Mouse (Mus musculus): ENCODE results near the gene Celsr1. TPM values are rescaled to one million over a fixed set of nuclear protein-coding genes. Genes with fewer than 3 reads are reported as not detected.

Celsr1 gene
- polyA plus RNA-seq, 1 experiment from 2014 or later = 1.2 TPM

- DNase-seq (ENCODE audit: low spot score) = no peak
- no peak overlapping the region for H3K4me3 ChIP-seq
- WGBS = 76% methylated on average over 7 of the region's 7 CpGs
- no peaks in the 10 kb centered on the region for H3K9me3 ChIP-seq
- H3K27ac ChIP-seq (replicated peaks) = no peak overlapping the region
- peaks cover 14% of the 10 kb centered on the region for H3K4me1 ChIP-seq
- H3K27me3 ChIP-seq (replicated peaks; ENCODE audit: low read depth, poor library complexity, severe bottlenecking) = no peaks in the 10 kb centered on the region
- peaks cover 26% of the 10 kb centered on the region for H3K36me3 ChIP-seq (replicated peaks)
Measured at GRCm38 (mm10) chr15:85961131-85961530, 72.4 kb downstream of the Celsr1 start.

GRCm38 (mm10) chr15:85956202-85956601 is 77.4 kb downstream of the Celsr1 start:
- WGBS = 69% methylated on average over 6 of the region's 6 CpGs
- H3K9me3 ChIP-seq = no peaks in the 10 kb centered on the region
- peak overlapping the region; percentile 25; the same call in 1 of the 2 replicates for H3K27ac ChIP-seq (replicated peaks)
- DNase-seq (ENCODE audit: low spot score) = no peak
- H3K4me1 ChIP-seq = peaks cover 30% of the 10 kb centered on the region
- 0 out of 2 replicates have a peak, but pooled peaks cover 4% of the 10 kb centered on the region for H3K27me3 ChIP-seq (replicated peaks; ENCODE audit: low read depth, poor library complexity, severe bottlenecking)
- H3K4me3 ChIP-seq = no peak overlapping the region
- H3K36me3 ChIP-seq (replicated peaks) = peaks cover 26% of the 10 kb centered on the region

DNA sequence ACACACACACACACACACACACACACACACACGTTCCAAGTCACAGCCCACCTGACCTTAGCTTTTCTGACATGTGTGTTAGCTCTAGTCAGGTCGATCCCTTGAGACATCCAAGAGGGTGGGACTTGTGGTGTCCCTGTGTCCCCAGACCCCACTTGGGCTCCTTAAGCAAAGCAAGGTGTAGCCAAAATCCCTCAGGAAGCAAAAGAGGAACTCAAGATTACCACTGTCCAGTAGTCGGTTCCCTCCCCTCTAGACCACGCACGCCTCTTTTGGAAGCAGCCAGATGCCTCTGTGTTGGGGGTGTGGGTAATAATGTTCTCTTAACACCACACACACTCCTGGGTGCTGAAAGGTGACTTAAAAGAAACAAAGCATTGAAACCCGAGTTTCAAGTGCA is 80.1 kb downstream of the Celsr1 start:
- no peak for DNase-seq (ENCODE audit: low spot score)
- peaks cover 43% of the 10 kb centered on the region for H3K4me1 ChIP-seq
- no peaks in the 10 kb centered on the region for H3K9me3 ChIP-seq
- WGBS = 87% methylated on average over 6 of the region's 6 CpGs
- H3K27me3 ChIP-seq (replicated peaks; ENCODE audit: low read depth, poor library complexity, severe bottlenecking) = 0 out of 2 replicates have a peak, but pooled peaks cover 4% of the 10 kb centered on the region
- peaks cover 11% of the 10 kb centered on the region for H3K36me3 ChIP-seq (replicated peaks)
- no peak overlapping the region for H3K4me3 ChIP-seq
- H3K27ac ChIP-seq (replicated peaks) = no peak overlapping the region

DNA sequence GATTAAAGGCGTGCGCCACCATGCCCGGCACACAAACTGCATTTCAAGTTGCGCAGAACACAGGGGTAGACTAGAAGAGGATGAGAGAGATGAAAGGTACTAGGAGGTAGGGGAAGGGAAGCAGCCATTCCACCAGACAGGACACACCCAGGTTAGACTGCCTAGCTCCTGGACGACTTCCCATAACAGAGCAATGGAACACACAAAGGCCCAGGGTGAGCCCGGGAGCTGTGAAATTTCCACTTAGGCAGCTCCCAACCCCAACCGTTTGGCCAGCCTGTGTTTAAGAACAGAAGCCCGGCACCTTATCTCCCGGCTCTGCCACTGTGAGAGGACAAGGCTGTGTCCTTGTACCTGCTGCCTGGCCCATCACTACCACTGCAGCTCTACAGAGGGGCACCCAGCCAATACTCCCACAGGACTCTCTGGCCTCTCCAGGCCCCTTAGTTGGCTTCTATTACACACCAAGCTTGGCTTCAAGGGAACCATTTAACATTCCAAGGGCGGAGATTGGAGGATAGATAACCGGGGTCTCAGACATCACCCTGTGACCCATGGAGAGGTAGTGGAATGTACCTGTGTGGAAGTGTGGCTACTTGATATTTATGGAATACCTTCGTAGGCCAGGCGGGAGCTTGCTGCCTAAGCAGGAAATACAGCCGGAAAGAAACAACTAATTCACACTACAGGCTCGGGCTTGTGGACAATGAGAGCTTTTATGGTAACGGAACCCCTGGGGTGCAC is 84.0 kb downstream of the Celsr1 start:
- WGBS = 65% methylated on average over 16 of the region's 16 CpGs
- Histone ChIP-seq H3K36me3 (replicated peaks) (no peaks in the 10 kb centered on the region), H3K4me3 (no peak overlapping the region), H3K27me3 (replicated peaks; ENCODE audit: low read depth, poor library complexity, severe bottlenecking) (0 out of 2 replicates have a peak, but pooled peaks cover 4% of the 10 kb centered on the region), H3K9me3 (no peaks in the 10 kb centered on the region), H3K4me1 (peaks cover 41% of the 10 kb centered on the region), H3K27ac (replicated peaks) (0 out of 2 replicates have a peak overlapping the region, but pooled peaks have one; percentile 2)
- no peak for DNase-seq (ENCODE audit: low spot score)

DNA sequence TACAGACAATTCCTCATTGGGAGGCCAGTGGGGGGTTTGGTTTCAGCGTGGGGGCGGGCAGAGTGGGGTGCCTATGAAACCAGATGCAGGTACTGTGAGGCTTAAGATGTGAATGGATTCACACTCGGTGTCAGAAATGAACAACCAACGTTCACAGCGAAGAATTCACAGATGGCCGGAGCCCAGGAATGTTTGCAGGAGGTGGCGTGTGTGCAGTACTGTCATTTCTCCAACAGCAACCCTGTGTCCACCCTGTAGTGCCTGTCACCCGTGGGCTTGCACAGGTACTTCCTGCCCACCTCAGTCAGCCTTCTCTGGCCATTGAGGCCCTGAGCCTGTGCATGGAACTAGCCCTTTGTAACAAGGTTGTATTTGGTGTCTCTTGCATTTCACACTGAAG is 85.6 kb downstream of the Celsr1 start:
- peak overlapping the region; percentile 21; the same call in 1 of the 2 replicates for H3K4me3 ChIP-seq
- WGBS = 57% methylated on average over 8 of the region's 8 CpGs
- DNase-seq (ENCODE audit: low spot score) = no peak

DNA sequence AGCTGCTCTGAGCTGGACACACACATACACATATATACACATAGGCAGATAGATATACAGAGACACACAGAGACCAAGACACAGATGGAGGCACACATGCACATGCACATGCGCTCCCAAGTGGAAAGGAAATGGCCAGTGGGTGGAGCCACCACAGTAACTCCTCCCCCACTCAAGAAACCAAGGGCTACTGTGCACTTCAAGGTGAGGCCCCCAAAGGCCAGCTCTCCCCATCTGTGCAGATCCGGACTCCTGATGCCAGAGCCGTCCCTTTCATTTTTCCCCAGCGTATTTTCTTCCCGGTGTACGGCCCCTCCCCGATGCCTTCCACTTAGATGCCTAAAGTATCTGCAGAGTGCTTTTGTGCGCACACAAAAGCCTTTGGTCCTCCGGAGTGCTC is 86.0 kb downstream of the Celsr1 start:
- Histone ChIP-seq H3K36me3 (replicated peaks) (no peaks in the 10 kb centered on the region), H3K27ac (replicated peaks) (peak overlapping the region; percentile 74), H3K4me3 (0 out of 2 replicates have a peak overlapping the region, but pooled peaks have one; percentile 2), H3K9me3 (no peaks in the 10 kb centered on the region), H3K27me3 (replicated peaks; ENCODE audit: low read depth, poor library complexity, severe bottlenecking) (no peaks in the 10 kb centered on the region), H3K4me1 (peaks cover 36% of the 10 kb centered on the region)
- 53% methylated on average over 9 of the region's 9 CpGs for WGBS
- peak; percentile 38 for DNase-seq (ENCODE audit: low spot score)

More for the DNA sequence above, 85.6 kb downstream of the Celsr1 start:
- peaks cover 36% of the 10 kb centered on the region for H3K4me1 ChIP-seq
- H3K27ac ChIP-seq (replicated peaks) = peak overlapping the region; percentile 74
- no peaks in the 10 kb centered on the region for H3K9me3 ChIP-seq
- H3K27me3 ChIP-seq (replicated peaks; ENCODE audit: low read depth, poor library complexity, severe bottlenecking) = no peaks in the 10 kb centered on the region
- no peaks in the 10 kb centered on the region for H3K36me3 ChIP-seq (replicated peaks)

- H3K9me3 ChIP-seq = no peaks in the 10 kb centered on the region
- peak overlapping the region; percentile 12; the same call in 1 of the 2 replicates for H3K4me3 ChIP-seq
- H3K4me1 ChIP-seq = peaks cover 25% of the 10 kb centered on the region
- H3K27me3 ChIP-seq (replicated peaks; ENCODE audit: low read depth, poor library complexity, severe bottlenecking) = no peaks in the 10 kb centered on the region
- H3K36me3 ChIP-seq (replicated peaks) = peaks cover 14% of the 10 kb centered on the region
- peak overlapping the region; percentile 81 for H3K27ac ChIP-seq (replicated peaks)
- DNase-seq (ENCODE audit: low spot score) = peak; percentile 79
- WGBS = 15% methylated on average over 5 of the region's 5 CpGs
Measured at GRCm38 (mm10) chr15:85935627-85936049, 97.9 kb downstream of the Celsr1 start.

DNA sequence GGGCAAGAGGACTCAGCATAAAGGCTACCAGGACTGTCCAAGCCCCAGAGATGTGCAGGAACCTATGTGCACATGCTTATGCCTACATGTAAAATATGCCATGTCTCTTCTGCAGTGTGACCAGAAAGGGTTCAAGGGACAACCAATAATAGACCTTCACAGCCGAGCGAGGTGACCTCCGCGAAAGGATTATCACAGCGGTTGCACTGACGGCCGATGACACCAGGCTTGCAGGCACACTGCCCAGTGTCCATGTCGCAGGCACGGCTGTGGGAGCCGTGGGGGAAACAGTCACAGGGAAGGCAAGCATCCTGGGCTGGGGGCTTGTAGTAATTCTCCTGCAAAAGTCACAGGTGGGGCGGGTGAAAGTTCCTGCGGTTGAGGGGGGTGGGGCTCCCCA is 105.4 kb downstream of the Celsr1 start:
- 90% methylated on average over 12 of the region's 12 CpGs for WGBS
- H3K27me3 ChIP-seq (replicated peaks; ENCODE audit: low read depth, poor library complexity, severe bottlenecking) = no peaks in the 10 kb centered on the region
- H3K36me3 ChIP-seq (replicated peaks) = peaks cover 32% of the 10 kb centered on the region

DNA sequence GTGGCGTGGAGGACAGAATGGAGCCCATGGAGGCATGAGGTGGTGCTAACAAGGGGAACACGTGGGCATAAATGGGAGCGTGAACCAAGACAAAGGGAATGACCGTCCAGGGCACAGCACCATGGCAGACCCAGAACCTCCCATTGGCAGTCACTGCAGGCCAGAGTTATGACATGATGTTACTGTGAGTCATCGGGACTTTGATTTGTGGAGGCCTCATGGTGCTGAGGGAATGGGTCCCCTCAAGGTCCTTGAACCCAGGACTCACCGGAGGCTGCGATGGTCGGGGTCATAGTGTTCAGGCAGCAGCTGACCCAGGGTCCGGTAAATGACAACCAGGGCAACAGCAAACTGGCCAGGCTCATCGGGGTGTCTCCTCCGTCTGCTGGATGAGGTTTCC is 111.7 kb downstream of the Celsr1 start:
- H3K27ac ChIP-seq (replicated peaks) = no peak overlapping the region
- 90% methylated on average over 11 of the region's 11 CpGs for WGBS
- DNase-seq (ENCODE audit: low spot score) = no peak
- H3K4me1 ChIP-seq = peaks cover 22% of the 10 kb centered on the region
- H3K4me3 ChIP-seq = no peak overlapping the region
- no peaks in the 10 kb centered on the region for H3K27me3 ChIP-seq (replicated peaks; ENCODE audit: low read depth, poor library complexity, severe bottlenecking)
- peaks cover 23% of the 10 kb centered on the region for H3K36me3 ChIP-seq (replicated peaks)
- H3K9me3 ChIP-seq = no peaks in the 10 kb centered on the region

More for the DNA sequence above, 105.4 kb downstream of the Celsr1 start:
- Histone ChIP-seq H3K4me1 (no peaks in the 10 kb centered on the region), H3K9me3 (no peaks in the 10 kb centered on the region), H3K4me3 (no peak overlapping the region), H3K27ac (replicated peaks) (no peak overlapping the region)
- no peak for DNase-seq (ENCODE audit: low spot score)

- Histone ChIP-seq H3K36me3 (replicated peaks) (peaks cover 23% of the 10 kb centered on the region), H3K27me3 (replicated peaks; ENCODE audit: low read depth, poor library complexity, severe bottlenecking) (no peaks in the 10 kb centered on the region), H3K9me3 (peaks cover 6% of the 10 kb centered on the region), H3K4me1 (peaks cover 22% of the 10 kb centered on the region), H3K4me3 (no peak overlapping the region), H3K27ac (replicated peaks) (no peak overlapping the region)
- 73% methylated on average over 8 of the region's 8 CpGs for WGBS
- DNase-seq (ENCODE audit: low spot score) = no peak
Measured at GRCm38 (mm10) chr15:85919892-85920248, 113.7 kb downstream of the Celsr1 start.

DNA sequence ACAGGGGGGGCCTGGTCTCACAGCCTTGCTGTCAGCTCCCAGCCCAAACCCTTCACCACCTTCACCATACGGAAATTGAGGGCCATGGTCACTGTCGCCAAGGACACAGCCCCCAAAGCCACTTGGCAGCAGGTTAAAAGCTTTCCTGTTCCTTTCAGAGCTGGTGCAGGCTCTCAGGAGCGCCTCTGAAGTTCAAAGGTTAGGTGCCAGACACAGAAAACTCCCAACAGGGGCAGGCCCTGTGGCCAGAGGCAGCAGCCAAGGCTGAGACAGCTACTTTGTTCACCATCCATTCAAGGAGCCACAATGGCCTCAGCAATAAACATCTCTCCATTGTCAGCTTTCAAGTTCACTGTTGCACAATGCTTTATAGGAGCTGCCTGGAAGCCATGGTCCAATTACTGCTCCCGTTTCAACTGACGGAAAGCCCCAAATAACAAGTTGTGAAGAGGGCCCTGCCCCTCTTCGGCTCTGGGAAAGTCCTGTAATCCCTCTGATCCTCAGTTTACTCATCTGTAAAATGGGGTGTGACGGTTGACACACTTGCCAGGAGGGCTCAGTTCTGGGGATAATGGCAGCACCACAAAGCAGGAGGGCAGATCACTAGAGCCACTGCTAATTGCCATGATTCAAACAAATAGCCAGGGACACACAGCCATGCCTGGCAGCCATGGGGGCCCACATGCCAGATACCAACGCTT is 114.2 kb downstream of the Celsr1 start:
- WGBS = 63% methylated on average over 8 of the region's 8 CpGs
- Histone ChIP-seq H3K4me3 (no peak overlapping the region), H3K36me3 (replicated peaks) (peaks cover 23% of the 10 kb centered on the region), H3K4me1 (peaks cover 22% of the 10 kb centered on the region), H3K27me3 (replicated peaks; ENCODE audit: low read depth, poor library complexity, severe bottlenecking) (no peaks in the 10 kb centered on the region), H3K27ac (replicated peaks) (no peak overlapping the region), H3K9me3 (peaks cover 6% of the 10 kb centered on the region)
- no peak for DNase-seq (ENCODE audit: low spot score)

DNA sequence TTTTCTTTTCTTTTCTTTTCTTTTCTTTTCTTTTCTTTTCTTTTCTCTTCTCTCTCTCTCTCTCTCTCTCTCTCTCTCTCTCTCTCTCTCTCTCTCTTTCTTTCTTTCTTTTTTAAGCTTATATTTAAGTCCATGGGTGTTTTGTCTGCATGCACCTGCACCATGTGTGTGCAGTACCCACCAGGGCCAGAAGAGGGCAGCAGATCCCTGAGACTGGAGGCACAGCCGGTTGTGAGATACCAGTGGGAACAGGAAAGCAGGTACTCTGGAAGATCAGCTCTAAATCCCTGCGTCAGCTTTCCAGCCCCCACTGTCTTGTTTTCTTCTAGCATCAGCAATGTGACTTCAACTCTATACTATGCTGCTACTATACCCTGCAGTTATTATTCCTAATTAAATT is 120.0 kb downstream of the Celsr1 start:
- Histone ChIP-seq H3K9me3 (peaks cover 6% of the 10 kb centered on the region), H3K27me3 (replicated peaks; ENCODE audit: low read depth, poor library complexity, severe bottlenecking) (no peaks in the 10 kb centered on the region), H3K4me1 (no peaks in the 10 kb centered on the region), H3K36me3 (replicated peaks) (peaks cover 15% of the 10 kb centered on the region), H3K27ac (replicated peaks) (no peak overlapping the region), H3K4me3 (no peak overlapping the region)
- DNase-seq (ENCODE audit: low spot score) = peak; percentile 86
- WGBS = 35% methylated on average over 2 of the region's 2 CpGs

DNA sequence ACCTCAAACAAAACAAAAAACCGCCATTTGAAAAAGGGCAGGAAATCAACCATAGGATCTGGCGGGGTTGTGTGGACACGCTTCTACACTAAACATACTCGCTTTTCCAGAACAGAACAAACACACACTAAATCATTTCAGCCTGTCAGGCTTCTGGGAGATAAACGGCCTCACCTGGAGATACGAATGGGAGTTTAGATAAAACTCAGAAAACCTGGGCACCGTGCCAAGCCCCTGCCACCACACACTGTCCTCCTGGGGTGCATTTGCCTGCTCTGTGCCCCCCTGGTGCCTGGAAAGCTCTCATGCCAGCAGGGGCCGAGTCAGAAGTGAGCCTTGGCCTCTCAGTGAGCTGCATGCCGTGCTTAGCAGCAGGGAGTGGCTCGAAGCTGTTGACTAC is 123.6 kb downstream of the Celsr1 start:
- Histone ChIP-seq H3K9me3 (no peaks in the 10 kb centered on the region), H3K4me3 (no peak overlapping the region), H3K27me3 (replicated peaks; ENCODE audit: low read depth, poor library complexity, severe bottlenecking) (no peaks in the 10 kb centered on the region), H3K4me1 (no peaks in the 10 kb centered on the region), H3K36me3 (replicated peaks) (peaks cover 3% of the 10 kb centered on the region; the same call in 1 of the 2 replicates), H3K27ac (replicated peaks) (no peak overlapping the region)
- 74% methylated on average over 10 of the region's 10 CpGs for WGBS
- DNase-seq (ENCODE audit: low spot score) = no peak

Data from embryonic facial prominence, embryonic 10.5 days (tissue).